Comparison of ENCODE assay signal across 25 mouse cellular contexts in the genomic region with DNA sequence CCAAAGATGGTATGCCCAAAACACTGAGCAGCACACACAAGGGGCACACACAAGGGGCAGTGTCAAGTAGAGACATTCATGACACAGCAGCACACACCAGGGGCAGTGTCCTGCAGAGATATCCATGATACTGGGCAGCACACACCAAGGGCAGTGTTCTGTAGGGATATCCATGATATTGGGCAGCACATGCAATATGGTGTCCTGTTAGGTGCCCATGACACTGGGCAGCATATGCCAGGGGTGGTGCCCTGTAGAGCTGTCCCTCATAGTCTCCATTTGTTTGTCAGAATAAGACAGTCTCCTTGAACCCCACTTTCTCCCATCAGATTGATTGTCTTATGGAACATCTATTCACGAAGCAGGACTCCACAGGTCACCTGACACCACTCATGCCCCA. TPM values are rescaled to one million over a fixed set of nuclear protein-coding genes. Genes with fewer than 3 reads are reported as not detected.
A peak's percentile ranks its signal among the peaks of the same experiment; 100 is the strongest.
DNase-seq lines count a peak whose midpoint lies in the region; ATAC-seq and TF ChIP-seq lines count a peak whose summit lies in the region.
"Had no signal": no experiment of that assay in that cellular context is flagged by ENCODE, and none has a peak within 500 bp of the region (broad histone marks: within the 10 kb centered on the region; RNA-seq: fewer than 3 reads in every experiment).

No protein-coding gene starts in this region.

- H3K9ac ChIP-seq in forebrain, embryonic 13.5 days: no peak overlapping the region
- H3K9ac ChIP-seq in forebrain, postnatal 0 days: no peak overlapping the region
- no peak overlapping the region for H3K9ac ChIP-seq in hindbrain, embryonic 16.5 days (ENCODE audit: low read depth, low read length)
- H3K9ac ChIP-seq in hindbrain, embryonic 11.5 days (ENCODE audit: low read depth, low read length): no peak overlapping the region
- H3K9ac ChIP-seq in midbrain, embryonic 15.5 days: no peak overlapping the region
- no peak overlapping the region for H3K9ac ChIP-seq in midbrain, postnatal 0 days (replicated peaks; ENCODE audit: low read length, poor library complexity, severe bottlenecking)
- H3K9ac ChIP-seq: embryonic facial prominence, embryonic 12.5 days; heart, embryonic 15.5 days; hindbrain, embryonic 15.5 days; intestine, embryonic 15.5 days; liver, embryonic 14.5 days; midbrain, embryonic 12.5 days; neural tube, embryonic 12.5 days had no signal

- H3K4me3 ChIP-seq in forebrain, embryonic 13.5 days: no peak overlapping the region
- no peak overlapping the region for H3K4me3 ChIP-seq in forebrain, postnatal 0 days (ENCODE audit: low read depth, low read length)
- no peak overlapping the region for H3K4me3 ChIP-seq in hindbrain, embryonic 16.5 days (ENCODE audit: low read length)
- H3K4me3 ChIP-seq in hindbrain, embryonic 11.5 days (ENCODE audit: low read depth, low read length): no peak overlapping the region
- H3K4me3 ChIP-seq in midbrain, embryonic 15.5 days: no peak overlapping the region
- H3K4me3 ChIP-seq in midbrain, postnatal 0 days (ENCODE audit: low read depth, low read length): no peak overlapping the region
- H3K4me3 ChIP-seq: embryonic facial prominence, embryonic 12.5 days; heart, embryonic 10.5 days; heart, embryonic 15.5 days; hindbrain, embryonic 15.5 days; intestine, embryonic 15.5 days; midbrain, embryonic 12.5 days; neural tube, embryonic 12.5 days had no signal

- no peak for TF ChIP-seq CTCF in forebrain, postnatal 0 days (IDR thresholded peaks at IDR 0.05; ENCODE audit: low read depth)
- no peak for TF ChIP-seq CTCF in midbrain, postnatal 0 days (IDR thresholded peaks at IDR 0.05)

- 86% methylated on average over 1 of the region's 1 CpGs for WGBS in forebrain, embryonic 13.5 days
- 80% methylated on average over 1 of the region's 1 CpGs for WGBS in forebrain, postnatal 0 days
- WGBS in hindbrain, embryonic 16.5 days: 95% methylated on average over 1 of the region's 1 CpGs
- 100% methylated on average over 1 of the region's 1 CpGs for WGBS in hindbrain, embryonic 11.5 days
- 83% methylated on average over 1 of the region's 1 CpGs for WGBS in midbrain, embryonic 15.5 days
- WGBS in midbrain, postnatal 0 days: 83% methylated on average over 1 of the region's 1 CpGs

- H3K4me1 ChIP-seq in forebrain, embryonic 13.5 days: no peaks in the 10 kb centered on the region
- no peaks in the 10 kb centered on the region for H3K4me1 ChIP-seq in forebrain, postnatal 0 days (ENCODE audit: insufficient read depth)
- H3K4me1 ChIP-seq in hindbrain, embryonic 16.5 days (ENCODE audit: control insufficient read depth, insufficient read depth, low read depth, low read length): no peaks in the 10 kb centered on the region
- H3K4me1 ChIP-seq in hindbrain, embryonic 11.5 days (replicated peaks; ENCODE audit: control insufficient read depth, insufficient read depth, low read length): no peaks in the 10 kb centered on the region
- no peaks in the 10 kb centered on the region for H3K4me1 ChIP-seq in midbrain, embryonic 15.5 days
- H3K4me1 ChIP-seq in midbrain, postnatal 0 days (ENCODE audit: insufficient read depth, low read length): no peaks in the 10 kb centered on the region
- H3K4me1 ChIP-seq: embryonic facial prominence, embryonic 12.5 days; heart, embryonic 10.5 days; heart, embryonic 15.5 days; hindbrain, embryonic 15.5 days; intestine, embryonic 15.5 days; midbrain, embryonic 12.5 days; neural tube, embryonic 12.5 days had no signal

- peak; percentile 16; the same call in 1 of the 2 replicates for ATAC-seq in forebrain, embryonic 13.5 days
- no peak for ATAC-seq in forebrain, postnatal 0 days
- 0 out of 2 replicates have a peak, but pooled peaks have one; percentile 34 for ATAC-seq in hindbrain, embryonic 16.5 days
- ATAC-seq in hindbrain, embryonic 11.5 days (ENCODE audit: low FRiP score): no peak; the same call in 1 of the 2 replicates
- ATAC-seq in midbrain, embryonic 15.5 days (replicated peaks): peak; percentile 62
- no peak for ATAC-seq in midbrain, postnatal 0 days (ENCODE audit: low FRiP score)
- ATAC-seq: CD4-positive, CD25-positive, alpha-beta regulatory T cell, adult 4 months had no signal

- no peak for DNase-seq in forebrain, postnatal 0 days
- DNase-seq in hindbrain, embryonic 11.5 days (ENCODE audit: low spot score): no peak
- no peak for DNase-seq in midbrain, postnatal 0 days (ENCODE audit: low spot score)
- DNase-seq: gastrocnemius, postnatal 25 days had no signal

- no peaks in the 10 kb centered on the region for H3K36me3 ChIP-seq in forebrain, embryonic 13.5 days (ENCODE audit: poor library complexity, severe bottlenecking)
- H3K36me3 ChIP-seq in forebrain, postnatal 0 days (ENCODE audit: insufficient read depth): no peaks in the 10 kb centered on the region
- no peaks in the 10 kb centered on the region for H3K36me3 ChIP-seq in hindbrain, embryonic 16.5 days (ENCODE audit: control insufficient read depth, insufficient read depth, low read length)
- no peaks in the 10 kb centered on the region for H3K36me3 ChIP-seq in hindbrain, embryonic 11.5 days (ENCODE audit: control insufficient read depth, insufficient read depth, low read length)
- no peaks in the 10 kb centered on the region for H3K36me3 ChIP-seq in midbrain, embryonic 15.5 days (replicated peaks)
- no peaks in the 10 kb centered on the region for H3K36me3 ChIP-seq in midbrain, postnatal 0 days (ENCODE audit: insufficient read depth, low read length)
- H3K36me3 ChIP-seq: embryonic facial prominence, embryonic 12.5 days; heart, embryonic 10.5 days; heart, embryonic 15.5 days; hindbrain, embryonic 15.5 days; intestine, embryonic 15.5 days; midbrain, embryonic 12.5 days; neural tube, embryonic 12.5 days had no signal

- H3K27me3 ChIP-seq in forebrain, embryonic 13.5 days: no peaks in the 10 kb centered on the region
- H3K27me3 ChIP-seq in forebrain, postnatal 0 days (ENCODE audit: insufficient read depth, low read length): no peaks in the 10 kb centered on the region
- no peaks in the 10 kb centered on the region for H3K27me3 ChIP-seq in hindbrain, embryonic 16.5 days (replicated peaks; ENCODE audit: control insufficient read depth, insufficient read depth, low read length)
- H3K27me3 ChIP-seq in hindbrain, embryonic 11.5 days (ENCODE audit: control insufficient read depth, insufficient read depth, low read length): no peaks in the 10 kb centered on the region
- no peaks in the 10 kb centered on the region for H3K27me3 ChIP-seq in midbrain, embryonic 15.5 days (replicated peaks)
- no peaks in the 10 kb centered on the region for H3K27me3 ChIP-seq in midbrain, postnatal 0 days (ENCODE audit: insufficient read depth, low read length)
- H3K27me3 ChIP-seq: embryonic facial prominence, embryonic 12.5 days; heart, embryonic 15.5 days; hindbrain, embryonic 15.5 days; intestine, embryonic 15.5 days; midbrain, embryonic 12.5 days; neural tube, embryonic 12.5 days had no signal

- no peaks in the 10 kb centered on the region for H3K9me3 ChIP-seq in forebrain, embryonic 13.5 days (replicated peaks)
- H3K9me3 ChIP-seq in forebrain, postnatal 0 days (ENCODE audit: low read length): no peaks in the 10 kb centered on the region
- H3K9me3 ChIP-seq in hindbrain, embryonic 16.5 days (ENCODE audit: control insufficient read depth, low read length): peaks cover 3% of the 10 kb centered on the region; the same call in 1 of the 2 replicates
- no peaks in the 10 kb centered on the region for H3K9me3 ChIP-seq in hindbrain, embryonic 11.5 days (ENCODE audit: control insufficient read depth, low read length)
- H3K9me3 ChIP-seq in midbrain, embryonic 15.5 days: no peaks in the 10 kb centered on the region
- H3K9me3 ChIP-seq in midbrain, postnatal 0 days (ENCODE audit: low read length): 0 out of 2 replicates have a peak, but pooled peaks cover 3% of the 10 kb centered on the region
- H3K9me3 ChIP-seq: embryonic facial prominence, embryonic 12.5 days; heart, embryonic 10.5 days; heart, embryonic 15.5 days; hindbrain, embryonic 15.5 days; intestine, embryonic 15.5 days; midbrain, embryonic 12.5 days; neural tube, embryonic 12.5 days had no signal

- H3K4me2 ChIP-seq in forebrain, embryonic 13.5 days: no peak overlapping the region
- no peak overlapping the region for H3K4me2 ChIP-seq in forebrain, postnatal 0 days (ENCODE audit: low read depth)
- H3K4me2 ChIP-seq in hindbrain, embryonic 16.5 days (ENCODE audit: low read length): no peak overlapping the region
- H3K4me2 ChIP-seq in hindbrain, embryonic 11.5 days (replicated peaks; ENCODE audit: low read depth, low read length): no peak overlapping the region
- H3K4me2 ChIP-seq in midbrain, embryonic 15.5 days: no peak overlapping the region
- no peak overlapping the region for H3K4me2 ChIP-seq in midbrain, postnatal 0 days (ENCODE audit: low read depth, low read length, poor library complexity, severe bottlenecking)
- H3K4me2 ChIP-seq: embryonic facial prominence, embryonic 12.5 days; heart, embryonic 15.5 days; hindbrain, embryonic 15.5 days; intestine, embryonic 15.5 days; midbrain, embryonic 12.5 days; neural tube, embryonic 12.5 days had no signal

- no peak overlapping the region for H3K27ac ChIP-seq in forebrain, embryonic 13.5 days
- H3K27ac ChIP-seq in forebrain, postnatal 0 days (ENCODE audit: low read depth, low read length): no peak overlapping the region
- no peak overlapping the region for H3K27ac ChIP-seq in hindbrain, embryonic 16.5 days (ENCODE audit: low read depth, low read length)
- H3K27ac ChIP-seq in hindbrain, embryonic 11.5 days (ENCODE audit: low read depth, low read length): no peak overlapping the region
- H3K27ac ChIP-seq in midbrain, embryonic 15.5 days: no peak overlapping the region
- no peak overlapping the region for H3K27ac ChIP-seq in midbrain, postnatal 0 days (ENCODE audit: low read depth, low read length)
- H3K27ac ChIP-seq: embryonic facial prominence, embryonic 12.5 days; heart, embryonic 10.5 days; heart, embryonic 15.5 days; hindbrain, embryonic 15.5 days; intestine, embryonic 15.5 days; liver, embryonic 14.5 days; macrophage; midbrain, embryonic 12.5 days; neural tube, embryonic 12.5 days had no signal

RNA-seq across cellular contexts. Expression of gene Gm7361, which starts 24.2 kb away (rescaled TPM):
- polyA plus RNA-seq in forebrain, embryonic 13.5 days (2015; fragmentation: Nextera tagmentation; extraction: Ambion mirVana): not detected in 2 replicates
- 0.46 and 0.90 TPM in 2 replicates for total RNA-seq in forebrain, postnatal 0 days (2014; rRNA removed)
- polyA plus RNA-seq in forebrain, postnatal 0 days (2015; fragmentation: Nextera tagmentation; extraction: Ambion mirVana): 0.11 and 0.22 TPM in 2 replicates
- 0.16 and 0.71 TPM in 2 replicates for polyA plus RNA-seq in hindbrain, embryonic 16.5 days (2015; fragmentation: Nextera tagmentation; extraction: Ambion mirVana)
- polyA plus RNA-seq in hindbrain, embryonic 11.5 days (2014; fragmentation: Nextera tagmentation; extraction: Ambion mirVana): 0.06 TPM in 1 of 2 replicates, not detected in the other
- polyA plus RNA-seq in midbrain, embryonic 15.5 days (2015; fragmentation: Nextera tagmentation; extraction: Ambion mirVana): 0.18 and 0.46 TPM in 2 replicates
- total RNA-seq in midbrain, postnatal 0 days (2014; rRNA removed): 1.1 and 1.4 TPM in 2 replicates
- 0.32 and 0.33 TPM in 2 replicates for polyA plus RNA-seq in midbrain, postnatal 0 days (2015; fragmentation: Nextera tagmentation; extraction: Ambion mirVana)
- total RNA-seq: adrenal gland, postnatal 14 days; gastrocnemius, adult 18-20 months; gastrocnemius, postnatal 25 days; heart, postnatal 25 days; left cerebral cortex, adult 18-20 months had no signal
- polyA plus RNA-seq: CD4-positive, CD25-positive, alpha-beta regulatory T cell, adult 4 months; embryonic facial prominence, embryonic 12.5 days; heart, embryonic 10.5 days; heart, embryonic 15.5 days; intestine, embryonic 15.5 days; kidney, adult 2 months; limb, embryonic 11.5 days; liver, embryonic 14.5 days; lung, adult 2 months; macrophage; midbrain, embryonic 12.5 days; neural tube, embryonic 12.5 days; spleen, adult 2 months had no signal

Comparison
In these comparisons a context has a peak if more than half of its experiments do, and no peak if none do; other contexts are left out.
1. ATAC-seq: peak in forebrain, embryonic 13.5 days (single experiment), hindbrain, embryonic 16.5 days (single experiment) and midbrain, embryonic 15.5 days (single experiment); none in forebrain, postnatal 0 days (single experiment), hindbrain, embryonic 11.5 days (single experiment) and midbrain, postnatal 0 days (single experiment).